Mouse (Mus musculus) MEL (cell line): ENCODE data around the gene Zfp446. TPM values are rescaled to one million over a fixed set of nuclear protein-coding genes. Genes with fewer than 3 reads are reported as not detected.

Experiments used
- DNase-seq: peaks from one replicate; pipeline ENCODE4 v3.0.0; 2011; ENCODE audit warnings: low read depth, low spot score
- H3K27ac ChIP-seq: 2 replicates; pipeline ENCODE4 v1.5.1; 2012; ENCODE audit warnings: low read depth, mild to moderate bottlenecking, control low read depth, low read length, moderate library complexity; ENCODE audit not compliant: control insufficient read depth
- H3K27me3 ChIP-seq, 2 experiments: fragments of 150-350 bp in 1 of 2; sonication (generic) in 1 of 2; 2 replicates each; pipeline ENCODE4 v1.6.1; 2012; ENCODE audit warnings: low read length in 2 of 2, mild to moderate bottlenecking in 2 of 2, improper control_type of control experiment in 1 of 2, moderate library complexity in 1 of 2; ENCODE audit not compliant: insufficient read depth in 2 of 2, control insufficient read depth in 1 of 2
- H3K36me3 ChIP-seq, 2 experiments: 2 replicates each; pipeline ENCODE4 v1.6.1; 2012 to 2014; ENCODE audit warnings: low read length in 2 of 2, improper control_type of control experiment in 1 of 2, inconsistent platforms in 1 of 2, mild to moderate bottlenecking in 1 of 2; ENCODE audit not compliant: insufficient read depth in 2 of 2, control insufficient read depth in 1 of 2
- H3K4me1 ChIP-seq, 2 experiments: fragments of 150-350 bp in 1 of 2; sonication (generic) in 1 of 2; 2 replicates each; pipeline ENCODE4 v1.6.1; 2012; ENCODE audit warnings: low read length in 2 of 2, improper control_type of control experiment in 1 of 2, mild to moderate bottlenecking in 1 of 2; ENCODE audit not compliant: insufficient read depth in 2 of 2, control insufficient read depth in 1 of 2
- H3K4me3 ChIP-seq, 2 experiments: fragments of 150-350 bp in 1 of 2; sonication (generic) in 1 of 2; 2 replicates each; pipeline ENCODE4 v1.5.1; 2012; ENCODE audit warnings: low read depth in 2 of 2, low read length in 2 of 2, mild to moderate bottlenecking in 2 of 2, moderate library complexity in 2 of 2, control low read depth in 1 of 2, improper control_type of control experiment in 1 of 2; ENCODE audit not compliant: control insufficient read depth in 1 of 2, insufficient read depth in 1 of 2
- H3K79me2 ChIP-seq: 2 replicates; pipeline ENCODE4 v1.6.1; 2012; ENCODE audit warnings: mild to moderate bottlenecking, low read length, moderate library complexity; ENCODE audit not compliant: control insufficient read depth, poor library complexity, insufficient read depth
- H3K9ac ChIP-seq: 2 replicates; pipeline ENCODE4 v1.6.1; 2012; ENCODE audit warnings: low read depth, mild to moderate bottlenecking, control low read depth, low read length, moderate library complexity; ENCODE audit not compliant: control insufficient read depth, poor library complexity, severe bottlenecking
- H3K9me3 ChIP-seq: fragments of 150-350 bp; sonication (generic); replicated peaks from 2 replicates; pipeline ENCODE4 v1.6.1; 2012; ENCODE audit warnings: mild to moderate bottlenecking, low read length, improper control_type of control experiment, moderate library complexity; ENCODE audit not compliant: insufficient read depth
- BHLHE40 ChIP-seq: IDR thresholded peaks from 2 replicates; pipeline ENCODE4 v1.6.1; 2012; ENCODE audit warnings: low read depth, mild to moderate bottlenecking, inconsistent platforms, low read length, improper control_type of control experiment, borderline replicate concordance
- CHD1 ChIP-seq: IDR thresholded peaks from 2 replicates; pipeline ENCODE4 v1.6.1; 2012; ENCODE audit warnings: low read depth, mild to moderate bottlenecking, inconsistent platforms, low read length, improper control_type of control experiment
- CHD2 ChIP-seq: IDR thresholded peaks from 2 replicates; pipeline ENCODE4 v1.6.1; 2011; ENCODE audit warnings: low read length, improper control_type of control experiment
- CTCF ChIP-seq, 3 experiments: IDR thresholded peaks in 2 of 3; conservative IDR thresholded peaks in 1 of 3; 2 replicates each; pipeline ENCODE4 v1.5.1; 2011 to 2012; ENCODE audit warnings: low read length in 3 of 3, low read depth in 2 of 3, mild to moderate bottlenecking in 2 of 3, improper control_type of control experiment in 1 of 3, inconsistent platforms in 1 of 3, mixed read lengths in 1 of 3, moderate library complexity in 1 of 3; ENCODE audit not compliant: control insufficient read depth in 1 of 3, insufficient read depth in 1 of 3, poor library complexity in 1 of 3, severe bottlenecking in 1 of 3
- ELF1 ChIP-seq: IDR thresholded peaks from 2 replicates; pipeline ENCODE4 v1.6.1; 2014; ENCODE audit warnings: low read depth, mild to moderate bottlenecking, inconsistent platforms, low read length, improper control_type of control experiment, moderate library complexity
- EP300 ChIP-seq, 2 experiments: IDR thresholded peaks; 2 replicates each; pipeline ENCODE4 v1.6.1; 2011; ENCODE audit warnings: improper control_type of control experiment in 2 of 2, low read length in 2 of 2, low read depth in 1 of 2, mild to moderate bottlenecking in 1 of 2
- ETS1 ChIP-seq: IDR thresholded peaks from 2 replicates; pipeline ENCODE4 v1.6.1; 2012; ENCODE audit warnings: low read depth, mild to moderate bottlenecking, inconsistent platforms, low read length, improper control_type of control experiment, moderate library complexity
- GABPA ChIP-seq: IDR thresholded peaks from 2 replicates; pipeline ENCODE4 v1.6.1; 2012; ENCODE audit warnings: low read depth, mild to moderate bottlenecking, inconsistent platforms, low read length, improper control_type of control experiment, moderate library complexity
- GATA1 ChIP-seq: IDR thresholded peaks from 2 replicates; pipeline ENCODE4 v1.6.1; 2011; ENCODE audit warnings: low read depth, low read length, improper control_type of control experiment
- HCFC1 ChIP-seq: IDR thresholded peaks from 2 replicates; pipeline ENCODE4 v1.6.1; 2012; ENCODE audit warnings: low read depth, mild to moderate bottlenecking, inconsistent platforms, low read length, improper control_type of control experiment, moderate library complexity
- JUND ChIP-seq: IDR thresholded peaks from 2 replicates; pipeline ENCODE4 v1.6.1; 2011; ENCODE audit warnings: low read depth, mild to moderate bottlenecking, improper control_type of control experiment, low read length
- KAT2A ChIP-seq: conservative IDR thresholded peaks from 2 replicates; pipeline ENCODE4 v1.6.1; 2012; ENCODE audit warnings: low read depth, low read length, improper control_type of control experiment, inconsistent platforms
- MAFK ChIP-seq: IDR thresholded peaks from 2 replicates; pipeline ENCODE4 v1.6.1; 2011; ENCODE audit warnings: low read depth, mild to moderate bottlenecking, low read length, improper control_type of control experiment, borderline replicate concordance
- MAX ChIP-seq: IDR thresholded peaks from 2 replicates; pipeline ENCODE4 v1.6.1; 2011; ENCODE audit warnings: low read length, improper control_type of control experiment
- MAZ ChIP-seq: IDR thresholded peaks from 2 replicates; pipeline ENCODE4 v1.6.1; 2012; ENCODE audit warnings: low read depth, mild to moderate bottlenecking, inconsistent platforms, low read length, improper control_type of control experiment
- MEF2A ChIP-seq: IDR thresholded peaks from 2 replicates; pipeline ENCODE4 v1.6.1; 2014; ENCODE audit warnings: low read depth, mild to moderate bottlenecking, inconsistent platforms, low read length, improper control_type of control experiment; ENCODE audit not compliant: poor library complexity, insufficient replicate concordance, severe bottlenecking; ENCODE audit errors: extremely low read depth
- MXI1 ChIP-seq: IDR thresholded peaks from 2 replicates; pipeline ENCODE4 v1.6.1; 2011; ENCODE audit warnings: mild to moderate bottlenecking, low read depth, low read length, improper control_type of control experiment
- MYB ChIP-seq: IDR thresholded peaks from 2 replicates; pipeline ENCODE4 v1.6.1; 2011; ENCODE audit warnings: mild to moderate bottlenecking, low read depth, low read length, improper control_type of control experiment
- MYC ChIP-seq: IDR thresholded peaks from 2 replicates; pipeline ENCODE4 v1.6.1; 2011; ENCODE audit warnings: low read depth, mild to moderate bottlenecking, low read length, improper control_type of control experiment, moderate library complexity
- NELFE ChIP-seq: IDR thresholded peaks from 2 replicates; pipeline ENCODE4 v1.6.1; 2011; ENCODE audit warnings: low read depth, low read length, improper control_type of control experiment
- POLR2A ChIP-seq, 2 experiments: IDR thresholded peaks; 2 replicates each; pipeline ENCODE4 v1.6.1; 2011 to 2012; ENCODE audit warnings: low read length in 2 of 2, mild to moderate bottlenecking in 2 of 2, control low read depth in 1 of 2, improper control_type of control experiment in 1 of 2, low read depth in 1 of 2, moderate library complexity in 1 of 2; ENCODE audit not compliant: control insufficient read depth in 1 of 2, insufficient read depth in 1 of 2, poor library complexity in 1 of 2
- POLR2AphosphoS2 ChIP-seq: IDR thresholded peaks from 2 replicates; pipeline ENCODE4 v1.6.1; 2011; ENCODE audit warnings: low read length, improper control_type of control experiment
- POLR2AphosphoS5 ChIP-seq: IDR thresholded peaks from 2 replicates; pipeline ENCODE4 v1.6.1; 2012; ENCODE audit warnings: low read depth, borderline replicate concordance, mild to moderate bottlenecking, inconsistent platforms, low read length, moderate library complexity, mixed read lengths
- RAD21 ChIP-seq: IDR thresholded peaks from 2 replicates; pipeline ENCODE4 v1.6.1; 2011; ENCODE audit warnings: mild to moderate bottlenecking, low read depth, low read length, improper control_type of control experiment
- RCOR1 ChIP-seq: IDR thresholded peaks from 2 replicates; pipeline ENCODE4 v1.6.1; 2012; ENCODE audit warnings: low read depth, mild to moderate bottlenecking, inconsistent platforms, low read length, improper control_type of control experiment
- SIN3A ChIP-seq: IDR thresholded peaks from 2 replicates; pipeline ENCODE4 v1.6.1; 2012; ENCODE audit warnings: low read length, improper control_type of control experiment, inconsistent platforms
- SMC3 ChIP-seq: IDR thresholded peaks from 2 replicates; pipeline ENCODE4 v1.6.1; 2011; ENCODE audit warnings: low read depth, low read length, improper control_type of control experiment
- TAL1 ChIP-seq: IDR thresholded peaks from 2 replicates; pipeline ENCODE4 v1.6.1; 2012; ENCODE audit warnings: mild to moderate bottlenecking, inconsistent platforms, low read length, moderate library complexity, mixed read lengths
- TBP ChIP-seq: IDR thresholded peaks from 2 replicates; pipeline ENCODE4 v1.8.0; 2011; ENCODE audit warnings: low read depth, low read length, improper control_type of control experiment
- TCF12 ChIP-seq: IDR thresholded peaks from 2 replicates; pipeline ENCODE4 v1.6.1; 2014; ENCODE audit warnings: low read depth, mild to moderate bottlenecking, inconsistent platforms, low read length, improper control_type of control experiment, moderate library complexity
- UBTF ChIP-seq: IDR thresholded peaks from 2 replicates; pipeline ENCODE4 v1.6.1; 2012; ENCODE audit warnings: low read depth, mild to moderate bottlenecking, inconsistent platforms, low read length, improper control_type of control experiment, moderate library complexity, borderline replicate concordance; ENCODE audit not compliant: insufficient read depth
- USF1 ChIP-seq: IDR thresholded peaks from 2 replicates; pipeline ENCODE4 v1.6.1; 2014; ENCODE audit warnings: low read depth, mild to moderate bottlenecking, inconsistent platforms, low read length, improper control_type of control experiment, moderate library complexity
- USF2 ChIP-seq, 2 experiments: IDR thresholded peaks; 2 replicates each; pipeline ENCODE4 v1.6.1; 2011 to 2012; ENCODE audit warnings: improper control_type of control experiment in 2 of 2, low read length in 2 of 2, borderline replicate concordance in 1 of 2, inconsistent platforms in 1 of 2, low read depth in 1 of 2, mild to moderate bottlenecking in 1 of 2; ENCODE audit not compliant: insufficient read depth in 1 of 2
- ZC3H11A ChIP-seq: IDR thresholded peaks from 2 replicates; pipeline ENCODE4 v1.6.1; 2012; ENCODE audit warnings: low read depth, mild to moderate bottlenecking, inconsistent platforms, low read length, improper control_type of control experiment
- ZMIZ1 ChIP-seq: IDR thresholded peaks from 2 replicates; pipeline ENCODE4 v1.6.1; 2012; ENCODE audit warnings: low read depth, mild to moderate bottlenecking, inconsistent platforms, low read length, improper control_type of control experiment, moderate library complexity
- polyA plus RNA-seq, 2 experiments: library from polyadenylated mRNA; stranded (reverse) in 1 of 2; unstranded in 1 of 2; fragments of >175 nt in 1 of 2; fragments of >200 nt in 1 of 2; gene quantifications; 2 replicates each; pipeline versions ENCODE4 v1.2.1 to v1.2.4; 2012; ENCODE audit warnings: low replicate concordance in 2 of 2, low read depth in 1 of 2; ENCODE audit not compliant: insufficient read length in 2 of 2, insufficient read depth in 1 of 2, missing spikeins in 1 of 2
- total RNA-seq: library from RNA; depleted of rRNA; stranded (reverse); fragments of 300-350 nt; gene quantifications from 2 replicates; pipeline ENCODE4 v1.2.3, GENCODE M21; 2012

Zfp446 gene
- total and polyA plus RNA-seq, 3 experiments, result 3.4 to 4.9 TPM; not detected in 1

- Histone ChIP-seq H3K9ac (peak overlapping the region; percentile 83), H3K9me3 (no peaks in the 10 kb centered on the region), H3K27ac (peak overlapping the region; percentile 68), H3K4me1 (peaks cover 0 to 14% of the 10 kb centered on the region in 2 experiments; a peak in 2 of 4 replicates), H3K79me2 (no peaks in the 10 kb centered on the region; the same call in 1 of the 2 replicates), H3K27me3 (no peaks in the 10 kb centered on the region; a peak in 1 of 4 replicates), H3K36me3 (no peaks in the 10 kb centered on the region), H3K4me3 (peak overlapping the region; percentile 70 to 80)
- DNase-seq, result peak; percentile 95
- TF ChIP-seq ZMIZ1 (no peak), ELF1 (peak; percentile 64), CTCF (IDR thresholded peaks at IDR 0.05 in 2 of 3, conservative IDR thresholded peaks at IDR 0.05 in 1 of 3; ENCODE audit: control insufficient read depth in 1 of 3, insufficient read depth in 1 of 3, low read depth in 2 of 3, low read length in 3 of 3, poor library complexity in 1 of 3, severe bottlenecking in 1 of 3) (no peak), SIN3A (peak; percentile 83), MXI1 (peak; percentile 88), MAFK (no peak), POLR2A (IDR thresholded peaks at IDR 0.05; ENCODE audit: control insufficient read depth in 1 of 2, insufficient read depth in 1 of 2, low read depth in 1 of 2, low read length in 2 of 2, poor library complexity in 1 of 2) (peak in 1 of 2 experiments; percentile 86; a peak in 3 of 4 replicates), TAL1 (no peak), GATA1 (no peak), BHLHE40 (no peak), ZC3H11A (no peak), MAZ (no peak), EP300 (IDR thresholded peaks at IDR 0.05; ENCODE audit: low read depth in 1 of 2, low read length in 2 of 2) (no peak), USF1 (no peak), TCF12 (no peak; the same call in 1 of the 2 replicates), GABPA (no peak), MAX (peak; percentile 74), ETS1 (no peak), CHD1 (no peak), POLR2AphosphoS5 (no peak), CHD2 (no peak), MYC (peak; percentile 88), POLR2AphosphoS2 (peak; percentile 57), MEF2A (no peak), RAD21 (no peak), KAT2A (peak; percentile 35; the same call in 1 of the 2 replicates), NELFE (peak; percentile 54), JUND (no peak), HCFC1 (peak; percentile 81), TBP (0 out of 2 replicates have a peak, but pooled peaks have one; percentile 60), SMC3 (no peak), MYB (no peak), UBTF (no peak), RCOR1 (no peak), USF2 (IDR thresholded peaks at IDR 0.05; ENCODE audit: borderline replicate concordance in 1 of 2, insufficient read depth in 1 of 2, low read depth in 1 of 2, low read length in 2 of 2) (no peak)
Observed at GRCm38 (mm10) chr7:12949032-12949871, 28.4 kb upstream of the Zfp446 start.
